Mouse (Mus musculus): ENCODE measurements around the gene Kdm5a.

The Kdm5a gene

GRCm38 (mm10) chr6:120442171-120442749 is 78.3 kb downstream of the Kdm5a start:
- DNase-seq, result no peak

- no peak for DNase-seq
Measured at GRCm38 (mm10) chr6:120443363-120444355, 79.7 kb downstream of the Kdm5a start.

- no peak for DNase-seq
Measured at GRCm38 (mm10) chr6:120450208-120450607, 86.3 kb downstream of the Kdm5a start.

GRCm38 (mm10) chr6:120452384-120453102 is 88.6 kb downstream of the Kdm5a start:
- DNase-seq, result no peak

- DNase-seq, result no peak
Measured at GRCm38 (mm10) chr6:120453103-120453445, 89.2 kb downstream of the Kdm5a start.

DNA sequence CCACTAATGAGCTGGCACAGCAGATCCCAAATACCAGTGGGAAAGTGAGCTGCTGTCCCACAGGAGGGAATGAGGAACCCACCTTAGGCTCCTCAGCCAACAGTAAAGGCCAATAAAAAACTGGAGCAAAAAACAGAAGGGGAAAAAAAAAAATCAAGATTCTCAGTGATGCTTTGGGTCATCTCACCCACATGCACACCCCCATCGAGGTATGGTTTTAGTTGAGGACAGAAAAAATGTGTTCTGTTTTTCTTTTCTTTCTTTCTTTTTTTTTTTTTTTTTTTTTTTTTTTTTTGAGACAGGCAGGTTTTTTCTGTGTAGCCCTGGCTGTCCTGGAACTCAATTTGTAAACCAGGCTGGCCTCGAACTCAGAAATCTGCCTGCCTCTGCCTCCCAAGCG is 89.6 kb downstream of the Kdm5a start:
- DNase-seq, result no peak

DNA sequence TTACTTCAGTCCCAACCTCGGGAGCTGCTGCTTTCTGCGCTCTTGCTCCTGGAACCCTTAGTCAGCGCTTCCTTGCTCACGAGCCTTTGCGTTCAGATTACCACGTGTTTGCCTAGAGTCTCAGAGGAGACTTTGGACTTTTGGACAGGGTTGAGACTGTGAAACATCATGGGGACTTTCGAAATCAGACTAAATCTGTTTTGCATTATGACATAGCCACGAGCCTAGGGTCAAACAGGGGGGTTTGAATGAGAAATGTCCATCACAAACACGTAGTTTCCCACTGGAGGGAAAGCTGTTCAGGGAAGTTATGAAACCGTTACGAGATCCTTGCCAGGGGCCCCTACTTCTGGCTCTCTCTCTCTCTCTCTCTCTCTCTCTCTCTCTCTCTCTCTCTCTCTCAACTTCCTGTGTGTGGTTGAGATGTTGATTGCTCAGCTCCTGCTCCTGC is 90.7 kb downstream of the Kdm5a start:
- no peak for DNase-seq

DNA sequence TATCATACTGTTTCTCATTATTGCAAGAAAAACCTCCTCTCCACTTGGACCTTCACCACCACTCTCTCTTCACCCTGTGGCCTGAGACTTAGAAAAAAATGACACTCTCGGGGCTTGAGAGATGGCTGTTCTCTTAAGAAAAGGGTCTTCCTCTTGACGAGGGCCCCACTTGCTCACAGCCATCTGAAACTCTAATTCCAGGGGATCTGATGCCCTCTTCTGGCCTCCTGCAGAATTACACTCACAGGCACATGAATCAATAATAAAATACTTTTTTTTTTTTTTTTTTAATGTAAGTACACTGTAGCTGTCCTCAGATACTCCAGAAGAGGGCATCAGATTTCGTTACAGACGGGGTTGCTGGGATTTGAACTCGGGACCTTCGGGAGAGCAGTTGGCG is 93.2 kb downstream of the Kdm5a start:
- DNase-seq, result peak; percentile 52

DNA sequence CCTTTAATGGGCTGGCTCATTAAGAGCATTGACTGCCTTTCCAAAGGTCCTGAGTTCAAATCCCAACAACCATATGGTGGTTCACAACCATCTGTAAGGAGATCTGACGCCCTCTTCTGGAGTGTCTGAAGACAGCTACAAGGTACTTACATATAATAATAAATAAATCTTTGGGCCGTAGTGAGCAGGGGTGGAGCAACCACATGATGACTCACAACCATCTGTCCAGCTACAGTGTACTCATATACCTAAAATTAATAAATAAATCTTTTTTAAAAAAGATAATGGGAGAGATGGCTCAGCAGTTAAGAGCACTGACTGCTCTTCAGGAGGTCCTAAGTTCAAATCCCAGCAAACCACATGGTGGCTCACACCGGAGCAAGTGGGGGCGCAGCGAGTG is 93.8 kb downstream of the Kdm5a start:
- no peak for DNase-seq

DNA sequence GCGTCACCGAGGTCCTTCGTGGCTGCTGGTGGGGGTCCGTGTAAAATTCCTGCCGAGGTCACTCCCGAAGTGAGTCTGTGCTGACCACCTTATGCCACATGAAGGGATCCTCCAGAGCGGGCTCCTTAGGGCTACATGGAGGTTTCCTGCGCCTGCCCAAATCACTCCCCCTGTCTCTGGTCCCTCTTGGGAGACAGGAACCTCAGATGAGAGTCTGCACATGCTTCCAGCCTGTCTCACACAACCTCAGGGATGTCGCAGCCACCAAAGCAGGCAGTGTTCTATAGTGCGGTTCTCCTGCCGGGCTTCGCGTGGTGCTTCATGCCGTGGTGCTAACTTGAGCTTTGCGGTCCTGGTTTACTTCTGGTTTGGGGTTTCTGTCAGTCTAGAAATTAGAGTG is 97.3 kb downstream of the Kdm5a start:
- DNase-seq, result no peak

DNA sequence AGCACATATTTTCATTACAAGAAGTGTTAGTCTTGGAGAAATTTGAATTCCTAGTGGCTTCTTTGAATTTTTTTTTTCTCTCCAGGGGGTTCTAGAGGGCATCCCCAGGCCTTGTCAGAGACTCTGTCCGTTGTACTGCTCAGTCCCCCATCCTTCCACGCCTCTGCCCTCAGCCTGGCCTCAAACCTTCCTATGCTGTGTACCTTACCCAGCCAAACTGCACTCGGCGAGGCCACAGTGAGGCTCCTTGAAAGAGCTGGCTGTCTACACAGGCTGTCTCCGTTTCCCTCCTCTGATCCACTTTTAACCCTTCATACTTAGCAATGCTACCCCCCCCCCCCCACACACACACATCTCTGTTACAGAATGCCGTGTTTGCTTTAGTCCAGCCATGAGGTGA is 98.3 kb downstream of the Kdm5a start:
- DNase-seq, result no peak

GRCm38 (mm10) chr6:120463086-120463871 is 99.4 kb downstream of the Kdm5a start, which contains the start of gene Il17ra:
Gene Il17ra (plus strand): TSS chr6:120463247.
- peak; percentile 94 for DNase-seq

- peak; percentile 83 for DNase-seq
Measured at GRCm38 (mm10) chr6:120463884-120464283, 100.0 kb downstream of the Kdm5a start.

DNA sequence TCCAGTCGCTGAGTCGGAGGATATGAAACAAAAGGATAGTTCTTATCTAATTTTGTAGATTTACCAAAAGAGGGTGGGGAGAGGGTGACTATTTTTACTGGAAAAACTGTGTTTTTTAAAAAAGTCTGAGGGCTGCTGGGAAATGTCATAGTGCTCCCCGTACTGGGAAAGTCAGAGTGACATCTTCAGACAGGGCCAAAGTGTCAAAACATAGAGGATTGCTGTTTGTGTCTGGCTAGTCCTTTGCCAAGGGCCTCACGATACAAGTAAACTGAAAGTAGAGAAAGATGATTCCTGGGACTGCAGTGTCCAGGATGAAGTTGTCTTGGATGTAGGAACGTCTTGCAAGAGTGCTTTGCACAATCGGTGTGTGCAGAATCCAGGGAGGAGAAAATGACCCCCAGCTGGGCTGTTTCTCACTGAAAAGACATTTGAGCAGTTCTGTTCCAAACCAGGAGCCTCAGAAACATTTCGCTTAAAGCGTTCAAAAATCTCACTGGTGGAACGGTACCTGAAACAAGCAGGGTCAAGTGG is 100.5 kb downstream of the Kdm5a start:
- DNase-seq, result peak; percentile 36

GRCm38 (mm10) chr6:120465393-120465792 is 101.5 kb downstream of the Kdm5a start:
- DNase-seq, result peak; percentile 34

- DNase-seq, result peak; percentile 71
Measured at GRCm38 (mm10) chr6:120466609-120467329, 102.8 kb downstream of the Kdm5a start.

- DNase-seq, result peak; percentile 45
Measured at GRCm38 (mm10) chr6:120468259-120468658, 104.3 kb downstream of the Kdm5a start.

GRCm38 (mm10) chr6:120469268-120469667 is 105.3 kb downstream of the Kdm5a start:
- peak; percentile 8 for DNase-seq

- no peak for DNase-seq
Measured at GRCm38 (mm10) chr6:120469770-120470169, 105.8 kb downstream of the Kdm5a start.

DNA sequence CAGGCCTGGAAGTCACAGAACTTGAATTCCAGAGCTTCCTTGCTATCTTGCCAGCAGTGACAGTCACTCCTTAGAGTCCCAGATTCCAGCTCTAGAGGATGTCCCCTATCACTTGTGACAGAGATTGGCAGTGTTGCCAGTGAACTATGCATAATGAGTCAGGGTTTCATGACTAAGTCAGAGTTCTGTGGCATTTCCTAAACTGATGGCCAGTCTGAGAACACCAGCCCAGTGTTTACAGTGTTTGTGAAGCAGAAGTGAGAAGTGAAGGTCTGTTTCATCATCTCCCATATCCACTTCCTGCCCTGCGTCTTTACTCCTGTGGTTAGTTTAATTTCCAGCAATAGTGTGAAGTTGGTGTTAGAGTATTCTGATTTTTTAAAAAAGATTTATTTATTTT is 106.7 kb downstream of the Kdm5a start:
- DNase-seq, result no peak

DNA sequence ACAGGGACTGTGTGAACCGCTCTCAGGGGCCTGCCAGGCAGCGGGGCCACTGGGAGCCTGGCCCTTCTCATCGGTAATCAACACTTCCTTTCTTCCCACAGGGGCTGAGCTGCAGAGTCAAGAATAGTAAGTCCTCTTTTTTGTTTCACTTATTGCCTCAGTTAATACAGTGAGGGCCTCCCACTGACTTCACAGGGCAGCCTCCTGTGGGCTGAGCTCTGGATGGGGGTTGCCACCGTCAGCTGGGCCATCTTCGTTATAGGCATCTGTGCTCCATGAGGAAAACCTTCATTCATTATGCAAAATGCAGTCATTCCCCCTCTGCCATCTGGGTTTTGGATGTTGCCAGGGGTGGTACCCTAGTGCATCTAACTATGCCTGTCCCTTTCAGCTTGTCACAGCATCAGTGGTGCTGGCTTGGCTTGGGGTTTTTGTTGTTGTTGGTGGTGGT is 108.1 kb downstream of the Kdm5a start:
- DNase-seq, result no peak

Data from thymus, postnatal 4 days (tissue).